Mouse (Mus musculus) MEL (cell line): ENCODE data around the gene Clk2. TPM values are rescaled to one million over a fixed set of nuclear protein-coding genes. Genes with fewer than 3 reads are reported as not detected.

Source experiments
- DNase-seq: peaks from one replicate; pipeline ENCODE4 v3.0.0; 2011; ENCODE audit warnings: low read depth, low spot score
- H3K27ac ChIP-seq: 2 replicates; pipeline ENCODE4 v1.5.1; 2012; ENCODE audit warnings: low read depth, mild to moderate bottlenecking, control low read depth, low read length, moderate library complexity; ENCODE audit not compliant: control insufficient read depth
- H3K27me3 ChIP-seq, 2 experiments: fragments of 150-350 bp in 1 of 2; sonication (generic) in 1 of 2; 2 replicates each; pipeline ENCODE4 v1.6.1; 2012; ENCODE audit warnings: low read length in 2 of 2, mild to moderate bottlenecking in 2 of 2, improper control_type of control experiment in 1 of 2, moderate library complexity in 1 of 2; ENCODE audit not compliant: insufficient read depth in 2 of 2, control insufficient read depth in 1 of 2
- H3K36me3 ChIP-seq, 2 experiments: 2 replicates each; pipeline ENCODE4 v1.6.1; 2012 to 2014; ENCODE audit warnings: low read length in 2 of 2, improper control_type of control experiment in 1 of 2, inconsistent platforms in 1 of 2, mild to moderate bottlenecking in 1 of 2; ENCODE audit not compliant: insufficient read depth in 2 of 2, control insufficient read depth in 1 of 2
- H3K4me1 ChIP-seq, 2 experiments: fragments of 150-350 bp in 1 of 2; sonication (generic) in 1 of 2; 2 replicates each; pipeline ENCODE4 v1.6.1; 2012; ENCODE audit warnings: low read length in 2 of 2, improper control_type of control experiment in 1 of 2, mild to moderate bottlenecking in 1 of 2; ENCODE audit not compliant: insufficient read depth in 2 of 2, control insufficient read depth in 1 of 2
- H3K4me3 ChIP-seq, 2 experiments: fragments of 150-350 bp in 1 of 2; sonication (generic) in 1 of 2; 2 replicates each; pipeline ENCODE4 v1.5.1; 2012; ENCODE audit warnings: low read depth in 2 of 2, low read length in 2 of 2, mild to moderate bottlenecking in 2 of 2, moderate library complexity in 2 of 2, control low read depth in 1 of 2, improper control_type of control experiment in 1 of 2; ENCODE audit not compliant: control insufficient read depth in 1 of 2, insufficient read depth in 1 of 2
- H3K79me2 ChIP-seq: 2 replicates; pipeline ENCODE4 v1.6.1; 2012; ENCODE audit warnings: mild to moderate bottlenecking, low read length, moderate library complexity; ENCODE audit not compliant: control insufficient read depth, poor library complexity, insufficient read depth
- H3K9ac ChIP-seq: 2 replicates; pipeline ENCODE4 v1.6.1; 2012; ENCODE audit warnings: low read depth, mild to moderate bottlenecking, control low read depth, low read length, moderate library complexity; ENCODE audit not compliant: control insufficient read depth, poor library complexity, severe bottlenecking
- H3K9me3 ChIP-seq: fragments of 150-350 bp; sonication (generic); replicated peaks from 2 replicates; pipeline ENCODE4 v1.6.1; 2012; ENCODE audit warnings: mild to moderate bottlenecking, low read length, improper control_type of control experiment, moderate library complexity; ENCODE audit not compliant: insufficient read depth
- BHLHE40 ChIP-seq: IDR thresholded peaks from 2 replicates; pipeline ENCODE4 v1.6.1; 2012; ENCODE audit warnings: low read depth, mild to moderate bottlenecking, inconsistent platforms, low read length, improper control_type of control experiment, borderline replicate concordance
- CHD1 ChIP-seq: IDR thresholded peaks from 2 replicates; pipeline ENCODE4 v1.6.1; 2012; ENCODE audit warnings: low read depth, mild to moderate bottlenecking, inconsistent platforms, low read length, improper control_type of control experiment
- CHD2 ChIP-seq: IDR thresholded peaks from 2 replicates; pipeline ENCODE4 v1.6.1; 2011; ENCODE audit warnings: low read length, improper control_type of control experiment
- E2F4 ChIP-seq: IDR thresholded peaks from 2 replicates; pipeline ENCODE4 v1.6.1; 2011; ENCODE audit warnings: low read depth, low read length, improper control_type of control experiment, borderline replicate concordance
- ELF1 ChIP-seq: IDR thresholded peaks from 2 replicates; pipeline ENCODE4 v1.6.1; 2014; ENCODE audit warnings: low read depth, mild to moderate bottlenecking, inconsistent platforms, low read length, improper control_type of control experiment, moderate library complexity
- EP300 ChIP-seq, 2 experiments: IDR thresholded peaks; 2 replicates each; pipeline ENCODE4 v1.6.1; 2011; ENCODE audit warnings: improper control_type of control experiment in 2 of 2, low read length in 2 of 2, low read depth in 1 of 2, mild to moderate bottlenecking in 1 of 2
- GABPA ChIP-seq: IDR thresholded peaks from 2 replicates; pipeline ENCODE4 v1.6.1; 2012; ENCODE audit warnings: low read depth, mild to moderate bottlenecking, inconsistent platforms, low read length, improper control_type of control experiment, moderate library complexity
- GATA1 ChIP-seq: IDR thresholded peaks from 2 replicates; pipeline ENCODE4 v1.6.1; 2011; ENCODE audit warnings: low read depth, low read length, improper control_type of control experiment
- JUND ChIP-seq: IDR thresholded peaks from 2 replicates; pipeline ENCODE4 v1.6.1; 2011; ENCODE audit warnings: low read depth, mild to moderate bottlenecking, improper control_type of control experiment, low read length
- KAT2A ChIP-seq: conservative IDR thresholded peaks from 2 replicates; pipeline ENCODE4 v1.6.1; 2012; ENCODE audit warnings: low read depth, low read length, improper control_type of control experiment, inconsistent platforms
- MAFK ChIP-seq: IDR thresholded peaks from 2 replicates; pipeline ENCODE4 v1.6.1; 2011; ENCODE audit warnings: low read depth, mild to moderate bottlenecking, low read length, improper control_type of control experiment, borderline replicate concordance
- MAX ChIP-seq: IDR thresholded peaks from 2 replicates; pipeline ENCODE4 v1.6.1; 2011; ENCODE audit warnings: low read length, improper control_type of control experiment
- MAZ ChIP-seq: IDR thresholded peaks from 2 replicates; pipeline ENCODE4 v1.6.1; 2012; ENCODE audit warnings: low read depth, mild to moderate bottlenecking, inconsistent platforms, low read length, improper control_type of control experiment
- MEF2A ChIP-seq: IDR thresholded peaks from 2 replicates; pipeline ENCODE4 v1.6.1; 2014; ENCODE audit warnings: low read depth, mild to moderate bottlenecking, inconsistent platforms, low read length, improper control_type of control experiment; ENCODE audit not compliant: poor library complexity, insufficient replicate concordance, severe bottlenecking; ENCODE audit errors: extremely low read depth
- MXI1 ChIP-seq: IDR thresholded peaks from 2 replicates; pipeline ENCODE4 v1.6.1; 2011; ENCODE audit warnings: mild to moderate bottlenecking, low read depth, low read length, improper control_type of control experiment
- MYC ChIP-seq: IDR thresholded peaks from 2 replicates; pipeline ENCODE4 v1.6.1; 2011; ENCODE audit warnings: low read depth, mild to moderate bottlenecking, low read length, improper control_type of control experiment, moderate library complexity
- NELFE ChIP-seq: IDR thresholded peaks from 2 replicates; pipeline ENCODE4 v1.6.1; 2011; ENCODE audit warnings: low read depth, low read length, improper control_type of control experiment
- NRF1 ChIP-seq: IDR thresholded peaks from 2 replicates; pipeline ENCODE4 v1.6.1; 2014; ENCODE audit warnings: low read depth, mild to moderate bottlenecking, inconsistent platforms, low read length, improper control_type of control experiment, moderate library complexity; ENCODE audit not compliant: poor library complexity, insufficient read depth, severe bottlenecking
- POLR2A ChIP-seq, 2 experiments: IDR thresholded peaks; 2 replicates each; pipeline ENCODE4 v1.6.1; 2011 to 2012; ENCODE audit warnings: low read length in 2 of 2, mild to moderate bottlenecking in 2 of 2, control low read depth in 1 of 2, improper control_type of control experiment in 1 of 2, low read depth in 1 of 2, moderate library complexity in 1 of 2; ENCODE audit not compliant: control insufficient read depth in 1 of 2, insufficient read depth in 1 of 2, poor library complexity in 1 of 2
- POLR2AphosphoS2 ChIP-seq: IDR thresholded peaks from 2 replicates; pipeline ENCODE4 v1.6.1; 2011; ENCODE audit warnings: low read length, improper control_type of control experiment
- POLR2AphosphoS5 ChIP-seq: IDR thresholded peaks from 2 replicates; pipeline ENCODE4 v1.6.1; 2012; ENCODE audit warnings: low read depth, borderline replicate concordance, mild to moderate bottlenecking, inconsistent platforms, low read length, moderate library complexity, mixed read lengths
- RAD21 ChIP-seq: IDR thresholded peaks from 2 replicates; pipeline ENCODE4 v1.6.1; 2011; ENCODE audit warnings: mild to moderate bottlenecking, low read depth, low read length, improper control_type of control experiment
- RCOR1 ChIP-seq: IDR thresholded peaks from 2 replicates; pipeline ENCODE4 v1.6.1; 2012; ENCODE audit warnings: low read depth, mild to moderate bottlenecking, inconsistent platforms, low read length, improper control_type of control experiment
- SIN3A ChIP-seq: IDR thresholded peaks from 2 replicates; pipeline ENCODE4 v1.6.1; 2012; ENCODE audit warnings: low read length, improper control_type of control experiment, inconsistent platforms
- SMC3 ChIP-seq: IDR thresholded peaks from 2 replicates; pipeline ENCODE4 v1.6.1; 2011; ENCODE audit warnings: low read depth, low read length, improper control_type of control experiment
- TAL1 ChIP-seq: IDR thresholded peaks from 2 replicates; pipeline ENCODE4 v1.6.1; 2012; ENCODE audit warnings: mild to moderate bottlenecking, inconsistent platforms, low read length, moderate library complexity, mixed read lengths
- TBP ChIP-seq: IDR thresholded peaks from 2 replicates; pipeline ENCODE4 v1.8.0; 2011; ENCODE audit warnings: low read depth, low read length, improper control_type of control experiment
- TCF12 ChIP-seq: IDR thresholded peaks from 2 replicates; pipeline ENCODE4 v1.6.1; 2014; ENCODE audit warnings: low read depth, mild to moderate bottlenecking, inconsistent platforms, low read length, improper control_type of control experiment, moderate library complexity
- UBTF ChIP-seq: IDR thresholded peaks from 2 replicates; pipeline ENCODE4 v1.6.1; 2012; ENCODE audit warnings: low read depth, mild to moderate bottlenecking, inconsistent platforms, low read length, improper control_type of control experiment, moderate library complexity, borderline replicate concordance; ENCODE audit not compliant: insufficient read depth
- USF1 ChIP-seq: IDR thresholded peaks from 2 replicates; pipeline ENCODE4 v1.6.1; 2014; ENCODE audit warnings: low read depth, mild to moderate bottlenecking, inconsistent platforms, low read length, improper control_type of control experiment, moderate library complexity
- USF2 ChIP-seq, 2 experiments: IDR thresholded peaks; 2 replicates each; pipeline ENCODE4 v1.6.1; 2011 to 2012; ENCODE audit warnings: improper control_type of control experiment in 2 of 2, low read length in 2 of 2, borderline replicate concordance in 1 of 2, inconsistent platforms in 1 of 2, low read depth in 1 of 2, mild to moderate bottlenecking in 1 of 2; ENCODE audit not compliant: insufficient read depth in 1 of 2
- ZC3H11A ChIP-seq: IDR thresholded peaks from 2 replicates; pipeline ENCODE4 v1.6.1; 2012; ENCODE audit warnings: low read depth, mild to moderate bottlenecking, inconsistent platforms, low read length, improper control_type of control experiment
- ZKSCAN1 ChIP-seq: IDR thresholded peaks from 2 replicates; pipeline ENCODE4 v1.6.1; 2012; ENCODE audit warnings: low read depth, mild to moderate bottlenecking, inconsistent platforms, low read length, improper control_type of control experiment, moderate library complexity
- ZMIZ1 ChIP-seq: IDR thresholded peaks from 2 replicates; pipeline ENCODE4 v1.6.1; 2012; ENCODE audit warnings: low read depth, mild to moderate bottlenecking, inconsistent platforms, low read length, improper control_type of control experiment, moderate library complexity
- ZNF384 ChIP-seq: IDR thresholded peaks from 2 replicates; pipeline ENCODE4 v1.6.1; 2012; ENCODE audit warnings: low read depth, mild to moderate bottlenecking, inconsistent platforms, low read length, improper control_type of control experiment
- polyA plus RNA-seq, 2 experiments: library from polyadenylated mRNA; stranded (reverse) in 1 of 2; unstranded in 1 of 2; fragments of >175 nt in 1 of 2; fragments of >200 nt in 1 of 2; gene quantifications; 2 replicates each; pipeline versions ENCODE4 v1.2.1 to v1.2.4; 2012; ENCODE audit warnings: low replicate concordance in 2 of 2, low read depth in 1 of 2; ENCODE audit not compliant: insufficient read length in 2 of 2, insufficient read depth in 1 of 2, missing spikeins in 1 of 2
- total RNA-seq: library from RNA; depleted of rRNA; stranded (reverse); fragments of 300-350 nt; gene quantifications from 2 replicates; pipeline ENCODE4 v1.2.3, GENCODE M21; 2012

The Clk2 gene
- total and polyA plus RNA-seq, 3 experiments: 28.2 to 138 (median 83.6) TPM

DNA sequence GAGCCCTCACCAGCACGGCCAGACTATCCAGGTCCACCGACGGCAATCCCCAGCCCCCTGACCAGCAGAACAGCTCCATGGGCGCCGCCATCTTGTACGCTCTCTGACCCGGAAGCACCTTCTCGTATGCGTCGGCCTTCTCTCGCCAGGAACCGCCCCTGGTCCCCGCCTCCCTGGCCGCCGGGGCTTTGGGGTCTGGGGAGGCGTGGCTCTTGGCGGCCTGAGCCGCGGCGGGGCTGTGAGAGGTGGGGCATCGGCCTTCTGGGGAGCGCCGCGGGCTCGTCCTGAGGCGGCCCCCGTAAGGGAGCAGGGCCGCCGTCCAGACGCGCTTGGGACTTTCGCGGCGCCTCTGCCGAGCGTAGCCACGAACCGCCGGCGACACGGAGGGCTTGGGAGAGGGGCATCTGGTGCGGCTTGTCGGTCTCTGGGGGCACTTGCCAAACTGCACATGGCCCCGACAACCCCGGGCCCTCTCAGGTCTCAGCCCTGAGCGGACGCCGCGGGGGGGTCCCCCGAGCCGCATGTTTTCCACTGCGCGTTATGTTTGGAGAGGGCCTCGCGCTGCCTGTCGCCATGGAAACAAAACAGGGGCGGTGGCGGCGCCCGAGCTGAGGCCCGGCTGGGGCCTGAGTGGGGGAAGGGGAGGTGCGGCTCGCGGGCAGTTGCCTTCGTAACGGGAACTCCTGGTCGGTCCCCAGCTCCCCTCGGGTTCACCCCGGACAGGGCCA is 49.4 kb downstream of the Clk2 start:
- Histone ChIP-seq H3K79me2 (peaks cover 10% of the 10 kb centered on the region), H3K27me3 (no peaks in the 10 kb centered on the region), H3K36me3 (peaks cover 0 to 10% of the 10 kb centered on the region in 2 experiments; a peak in 2 of 4 replicates), H3K9ac (peak overlapping the region; percentile 82), H3K4me1 (peaks cover 2 to 14% of the 10 kb centered on the region in 2 experiments; a peak in 3 of 4 replicates), H3K4me3 (peak overlapping the region; percentile 84 to 98), H3K9me3 (no peaks in the 10 kb centered on the region), H3K27ac (peak overlapping the region; percentile 61)
- peak; percentile 97 for DNase-seq
- TF ChIP-seq SIN3A: peak; percentile 91
- no peak for TF ChIP-seq GATA1
- 0 out of 4 replicates have a peak, but pooled peaks of 1 of the 2 experiments have one; percentile 14 for TF ChIP-seq EP300 (IDR thresholded peaks at IDR 0.05; ENCODE audit: low read depth in 1 of 2, low read length in 2 of 2)
- TF ChIP-seq TAL1: no peak
- TF ChIP-seq KAT2A: peak; percentile 84
- TF ChIP-seq MEF2A: no peak
- TF ChIP-seq USF2 (IDR thresholded peaks at IDR 0.05; ENCODE audit: borderline replicate concordance in 1 of 2, insufficient read depth in 1 of 2, low read depth in 1 of 2, low read length in 2 of 2): no peak
- TF ChIP-seq ZNF384: no peak
- TF ChIP-seq MAZ: peak; percentile 65; the same call in 1 of the 2 replicates
- TF ChIP-seq CHD2: peak; percentile 62
- TF ChIP-seq POLR2AphosphoS5: no peak
- TF ChIP-seq NELFE: peak; percentile 81
- no peak; the same call in 1 of the 2 replicates for TF ChIP-seq SMC3
- TF ChIP-seq TCF12: no peak; the same call in 1 of the 2 replicates
- peak; percentile 58; the same call in 1 of the 2 replicates for TF ChIP-seq POLR2AphosphoS2
- no peak for TF ChIP-seq JUND
- TF ChIP-seq E2F4: no peak
- TF ChIP-seq MAX: no peak; the same call in 1 of the 2 replicates
- no peak for TF ChIP-seq RAD21
- TF ChIP-seq NRF1: peak; percentile 49; the same call in 1 of the 2 replicates
- no peak for TF ChIP-seq ZKSCAN1
- TF ChIP-seq RCOR1: no peak
- no peak for TF ChIP-seq BHLHE40
- peak; percentile 94 for TF ChIP-seq MXI1
- peak; percentile 86 for TF ChIP-seq ELF1
- no peak for TF ChIP-seq GABPA
- TF ChIP-seq ZMIZ1: 0 out of 2 replicates have a peak, but pooled peaks have one; percentile 46
- TF ChIP-seq ZC3H11A: no peak
- TF ChIP-seq UBTF: 0 out of 2 replicates have a peak, but pooled peaks have one; percentile 69
- peak; percentile 73 to 78 for TF ChIP-seq POLR2A (IDR thresholded peaks at IDR 0.05; ENCODE audit: control insufficient read depth in 1 of 2, insufficient read depth in 1 of 2, low read depth in 1 of 2, low read length in 2 of 2, poor library complexity in 1 of 2)
- TF ChIP-seq TBP: peak; percentile 70; the same call in 1 of the 2 replicates
- TF ChIP-seq MAFK: no peak
- no peak for TF ChIP-seq CHD1
- TF ChIP-seq USF1: peak; percentile 80
- TF ChIP-seq MYC: peak; percentile 20; the same call in 1 of the 2 replicates
